In the genomic region with DNA sequence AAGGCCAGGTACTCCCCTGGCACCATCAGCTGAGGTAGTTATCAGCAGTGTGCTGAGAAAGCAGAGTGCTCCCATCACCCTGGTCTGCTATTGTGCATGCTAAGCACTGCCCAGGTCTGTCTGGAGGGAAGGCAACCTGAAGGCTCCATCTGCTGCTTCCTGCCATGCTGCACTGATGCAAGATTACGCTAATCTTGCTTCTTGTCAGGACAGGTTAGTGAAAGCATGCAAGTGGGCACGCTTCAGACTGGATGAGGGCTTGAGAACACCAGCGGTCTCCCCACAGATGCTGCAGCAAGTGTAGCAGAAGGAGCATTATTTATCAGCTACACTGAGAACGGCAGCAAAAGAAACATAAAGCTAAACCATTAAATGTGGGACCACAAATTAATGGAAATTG, we compare ENCODE assay signal across 9 mouse cellular contexts.
DNase-seq lines count a peak whose midpoint lies in the region; ATAC-seq and TF ChIP-seq lines count a peak whose summit lies in the region.
"Had no signal": no experiment of that assay in that cellular context is flagged by ENCODE, and none has a peak within 500 bp of the region (broad histone marks: within the 10 kb centered on the region; RNA-seq: fewer than 3 reads in every experiment).

No protein-coding gene starts in this region.

- no peaks in the 10 kb centered on the region for H3K36me3 ChIP-seq in forebrain, embryonic 15.5 days
- no peaks in the 10 kb centered on the region for H3K36me3 ChIP-seq in midbrain, embryonic 16.5 days (ENCODE audit: control insufficient read depth, insufficient read depth, low read length)

- H3K4me1 ChIP-seq in forebrain, embryonic 15.5 days: peaks cover 15% of the 10 kb centered on the region
- H3K4me1 ChIP-seq in midbrain, embryonic 16.5 days (ENCODE audit: control insufficient read depth, insufficient read depth, low read length): peaks cover 5% of the 10 kb centered on the region; the same call in 1 of the 2 replicates

- H3K9me3 ChIP-seq in forebrain, embryonic 15.5 days: no peaks in the 10 kb centered on the region
- H3K9me3 ChIP-seq in midbrain, embryonic 16.5 days (replicated peaks; ENCODE audit: control insufficient read depth, low read length, poor library complexity, severe bottlenecking): no peaks in the 10 kb centered on the region

- no peak for TF ChIP-seq CTCF in layer of hippocampus, adult 2 months (conservative IDR thresholded peaks at IDR 0.05)

- H3K4me2 ChIP-seq in forebrain, embryonic 15.5 days (replicated peaks): no peak overlapping the region
- no peak overlapping the region for H3K4me2 ChIP-seq in midbrain, embryonic 16.5 days (ENCODE audit: low read length)

- peak; percentile 79 for DNase-seq in brain, adult 2 months (ENCODE audit: low read depth, low spot score)
- peak; percentile 60 for DNase-seq in cerebellum, adult 11-12 months
- DNase-seq in embryo, embryonic 11 days: no peak
- no peak for DNase-seq in layer of hippocampus, adult 2 months (ENCODE audit: low spot score in 2 of 2)
- DNase-seq: heart, adult 2 months had no signal

- ATAC-seq in forebrain, embryonic 15.5 days (replicated peaks): no peak
- ATAC-seq in midbrain, embryonic 16.5 days: peak; percentile 79
- ATAC-seq in CD4-positive, CD25-positive, alpha-beta regulatory T cell, adult 4 months: no peak
- ATAC-seq: lung, postnatal 0 days had no signal

- WGBS in forebrain, embryonic 15.5 days: 62% methylated on average over 4 of the region's 4 CpGs
- WGBS in midbrain, embryonic 16.5 days: 55% methylated on average over 4 of the region's 4 CpGs

- H3K4me3 ChIP-seq in forebrain, embryonic 15.5 days: no peak overlapping the region
- H3K4me3 ChIP-seq in midbrain, embryonic 16.5 days (ENCODE audit: low read depth, low read length): no peak overlapping the region
- H3K4me3 ChIP-seq in layer of hippocampus, adult 2 months: no peak overlapping the region
- H3K4me3 ChIP-seq: heart, adult 2 months had no signal

- no peak overlapping the region for H3K9ac ChIP-seq in forebrain, embryonic 15.5 days (replicated peaks)
- no peak overlapping the region for H3K9ac ChIP-seq in midbrain, embryonic 16.5 days (ENCODE audit: low read depth, low read length)

- H3K27me3 ChIP-seq in forebrain, embryonic 15.5 days: no peaks in the 10 kb centered on the region
- no peaks in the 10 kb centered on the region for H3K27me3 ChIP-seq in midbrain, embryonic 16.5 days (ENCODE audit: control insufficient read depth, insufficient read depth, low read depth, low read length)

- 0 out of 2 replicates have a peak overlapping the region, but pooled peaks have one; percentile 23 for H3K27ac ChIP-seq in forebrain, embryonic 15.5 days (replicated peaks)
- H3K27ac ChIP-seq in midbrain, embryonic 16.5 days (ENCODE audit: low read length): peak overlapping the region; percentile 25
- no peak overlapping the region for H3K27ac ChIP-seq in layer of hippocampus, adult 2 months
- H3K27ac ChIP-seq: heart, adult 2 months had no signal

Comparison
In these comparisons a context has a peak if more than half of its experiments do, and no peak if none do; other contexts are left out.
1. DNase-seq: peak in brain, adult 2 months (single experiment) and cerebellum, adult 11-12 months (single experiment); none in embryo, embryonic 11 days (single experiment) and layer of hippocampus, adult 2 months (0 of 2).